ENCODE assay signal across 9 mouse cellular contexts in genomic region chr14:13934052-13934371, GRCm38 (mm10). TPM values are rescaled to one million over a fixed set of nuclear protein-coding genes. Genes with fewer than 3 reads are reported as not detected.
DNase-seq lines count a peak whose midpoint lies in the region; ATAC-seq lines count a peak whose summit lies in the region.
"Had no signal": no experiment of that assay in that cellular context is flagged by ENCODE, and none has a peak within 500 bp of the region (broad histone marks: within the 10 kb centered on the region; RNA-seq: fewer than 3 reads in every experiment).

No protein-coding gene starts in this region.

- WGBS in forebrain, embryonic 16.5 days: 48% methylated on average over 5 of the region's 5 CpGs
- WGBS in limb, embryonic 15.5 days: 39% methylated on average over 5 of the region's 5 CpGs
- WGBS in stomach, embryonic 14.5 days: 34% methylated on average over 5 of the region's 5 CpGs

- H3K4me3 ChIP-seq in megakaryocyte, embryonic 14.5 days (replicated peaks): peak overlapping the region; percentile 38
- no peak overlapping the region for H3K4me3 ChIP-seq in forebrain, embryonic 16.5 days (replicated peaks; ENCODE audit: low read length)
- peak overlapping the region; percentile 37 for H3K4me3 ChIP-seq in limb, embryonic 15.5 days
- H3K4me3 ChIP-seq in stomach, embryonic 14.5 days (ENCODE audit: low read depth, low read length): peak overlapping the region; percentile 21; the same call in 1 of the 2 replicates

- no peaks in the 10 kb centered on the region for H3K4me1 ChIP-seq in megakaryocyte, embryonic 14.5 days
- H3K4me1 ChIP-seq in forebrain, embryonic 16.5 days (replicated peaks; ENCODE audit: control insufficient read depth, insufficient read depth, low read length): peaks cover 7% of the 10 kb centered on the region; the same call in 1 of the 2 replicates
- H3K4me1 ChIP-seq in limb, embryonic 15.5 days: peaks cover 7% of the 10 kb centered on the region; the same call in 1 of the 2 replicates
- no peaks in the 10 kb centered on the region for H3K4me1 ChIP-seq in stomach, embryonic 14.5 days (ENCODE audit: control insufficient read depth, insufficient read depth, low read length)

- no peak overlapping the region for H3K9ac ChIP-seq in forebrain, embryonic 16.5 days (replicated peaks; ENCODE audit: low read depth, low read length)
- H3K9ac ChIP-seq in limb, embryonic 15.5 days: no peak overlapping the region
- H3K9ac ChIP-seq in stomach, embryonic 14.5 days (replicated peaks; ENCODE audit: low read depth, low read length): no peak overlapping the region

- H3K9me3 ChIP-seq in megakaryocyte, embryonic 14.5 days: peaks cover 39% of the 10 kb centered on the region
- H3K9me3 ChIP-seq in forebrain, embryonic 16.5 days (ENCODE audit: control insufficient read depth, low read length): no peaks in the 10 kb centered on the region
- no peaks in the 10 kb centered on the region for H3K9me3 ChIP-seq in limb, embryonic 15.5 days
- H3K9me3 ChIP-seq in stomach, embryonic 14.5 days (ENCODE audit: control insufficient read depth, low read depth, low read length): peaks cover 2% of the 10 kb centered on the region; the same call in 1 of the 2 replicates

- H3K4me2 ChIP-seq in forebrain, embryonic 16.5 days (ENCODE audit: low read length): peak overlapping the region; percentile 55
- H3K4me2 ChIP-seq in limb, embryonic 15.5 days: peak overlapping the region; percentile 72
- H3K4me2 ChIP-seq in stomach, embryonic 14.5 days (replicated peaks; ENCODE audit: low read depth, low read length): peak overlapping the region; percentile 52

- no peaks in the 10 kb centered on the region for H3K27me3 ChIP-seq in megakaryocyte, embryonic 14.5 days (replicated peaks)
- H3K27me3 ChIP-seq in forebrain, embryonic 16.5 days (replicated peaks; ENCODE audit: control insufficient read depth, insufficient read depth, low read length): no peaks in the 10 kb centered on the region
- H3K27me3 ChIP-seq in limb, embryonic 15.5 days: no peaks in the 10 kb centered on the region
- no peaks in the 10 kb centered on the region for H3K27me3 ChIP-seq in stomach, embryonic 14.5 days (ENCODE audit: control insufficient read depth, insufficient read depth, low read length)

- no peak for DNase-seq in thymus, postnatal 0 days (ENCODE audit: low spot score)
- no peak for DNase-seq in urinary bladder, postnatal 10 days (ENCODE audit: low spot score)
- DNase-seq in gastrocnemius, adult 8-10 months (ENCODE audit: low spot score in 2 of 2): no peak
- DNase-seq: lung, adult 2 months had no signal

- H3K27ac ChIP-seq in forebrain, embryonic 16.5 days (ENCODE audit: low read length): no peak overlapping the region
- no peak overlapping the region for H3K27ac ChIP-seq in limb, embryonic 15.5 days
- H3K27ac ChIP-seq in stomach, embryonic 14.5 days (ENCODE audit: low read length): no peak overlapping the region

- ATAC-seq in megakaryocyte, adult 5-6 weeks (ENCODE audit: poor library complexity, severe bottlenecking): no peak
- ATAC-seq in forebrain, embryonic 16.5 days: 0 out of 2 replicates have a peak, but pooled peaks have one; percentile 18
- no peak for ATAC-seq in limb, embryonic 15.5 days (ENCODE audit: insufficient number of reproducible peaks, low FRiP score, low TSS enrichment, low read depth)
- ATAC-seq in stomach, embryonic 14.5 days (ENCODE audit: insufficient number of reproducible peaks, insufficient read depth, low FRiP score, low read depth): no peak

- no peaks in the 10 kb centered on the region for H3K36me3 ChIP-seq in megakaryocyte, embryonic 14.5 days (replicated peaks; ENCODE audit: low read length)
- H3K36me3 ChIP-seq in forebrain, embryonic 16.5 days (ENCODE audit: control insufficient read depth, insufficient read depth): no peaks in the 10 kb centered on the region
- no peaks in the 10 kb centered on the region for H3K36me3 ChIP-seq in limb, embryonic 15.5 days
- H3K36me3 ChIP-seq in stomach, embryonic 14.5 days (ENCODE audit: control insufficient read depth, insufficient read depth, low read length): no peaks in the 10 kb centered on the region

RNA-seq across cellular contexts. Expression of gene Gm281, which starts 19.7 kb away (rescaled TPM):
- not detected in 2 replicates for polyA plus RNA-seq in megakaryocyte, embryonic 14.5 days (2012; ENCODE audit: insufficient read depth, low replicate concordance)
- not detected in 2 replicates for total RNA-seq in megakaryocyte, adult 5-6 weeks (2015)
- total RNA-seq in megakaryocyte, adult 5-6 weeks (2017): not detected in 2 replicates
- 0.14 TPM in 1 of 2 replicates, not detected in the other for polyA plus RNA-seq in forebrain, embryonic 16.5 days (2015; fragmentation: Nextera tagmentation; extraction: Ambion mirVana)
- polyA plus RNA-seq in limb, embryonic 15.5 days (2015; fragmentation: Nextera tagmentation; extraction: Ambion mirVana): not detected in 2 replicates
- polyA plus RNA-seq in stomach, embryonic 14.5 days (2014; fragmentation: Nextera tagmentation; extraction: Ambion mirVana): 0.08 TPM in 1 of 2 replicates, not detected in the other
- polyA plus RNA-seq in thymus, postnatal 0 days (2015; fragmentation: Nextera tagmentation; extraction: Ambion mirVana): 0.05 TPM in 1 of 2 replicates, not detected in the other
- total RNA-seq in gastrocnemius, adult 8-10 months (2022): not detected

RNA-seq across cellular contexts. Expression of gene Atxn7, which starts 27.2 kb away (rescaled TPM):
- polyA plus RNA-seq in megakaryocyte, embryonic 14.5 days (2012; ENCODE audit: insufficient read depth, low replicate concordance): 2.3 TPM in 1 of 2 replicates, not detected in the other
- total RNA-seq in megakaryocyte, adult 5-6 weeks (2015): 20.1 and 23.6 TPM in 2 replicates
- 21.3 and 21.5 TPM in 2 replicates for total RNA-seq in megakaryocyte, adult 5-6 weeks (2017)
- 4.0 and 4.9 TPM in 2 replicates for polyA plus RNA-seq in forebrain, embryonic 16.5 days (2015; fragmentation: Nextera tagmentation; extraction: Ambion mirVana)
- 4.2 and 4.9 TPM in 2 replicates for polyA plus RNA-seq in limb, embryonic 15.5 days (2015; fragmentation: Nextera tagmentation; extraction: Ambion mirVana)
- 7.2 and 8.1 TPM in 2 replicates for polyA plus RNA-seq in stomach, embryonic 14.5 days (2014; fragmentation: Nextera tagmentation; extraction: Ambion mirVana)
- polyA plus RNA-seq in thymus, postnatal 0 days (2015; fragmentation: Nextera tagmentation; extraction: Ambion mirVana): 2.6 and 4.3 TPM in 2 replicates
- 10 to 100 TPM; 19.5 to 24.5 (median 20.8) TPM for total RNA-seq in gastrocnemius, adult 8-10 months (2022)

RNA-seq across cellular contexts. Expression of gene Thoc7, which starts 27.6 kb away (rescaled TPM):
- polyA plus RNA-seq in megakaryocyte, embryonic 14.5 days (2012; ENCODE audit: insufficient read depth, low replicate concordance): 3.6 and 9.6 TPM in 2 replicates
- total RNA-seq in megakaryocyte, adult 5-6 weeks (2015): 200 and 258 TPM in 2 replicates
- 223 and 268 TPM in 2 replicates for total RNA-seq in megakaryocyte, adult 5-6 weeks (2017)
- 150 and 159 TPM in 2 replicates for polyA plus RNA-seq in forebrain, embryonic 16.5 days (2015; fragmentation: Nextera tagmentation; extraction: Ambion mirVana)
- 154 and 160 TPM in 2 replicates for polyA plus RNA-seq in limb, embryonic 15.5 days (2015; fragmentation: Nextera tagmentation; extraction: Ambion mirVana)
- 193 and 195 TPM in 2 replicates for polyA plus RNA-seq in stomach, embryonic 14.5 days (2014; fragmentation: Nextera tagmentation; extraction: Ambion mirVana)
- polyA plus RNA-seq in thymus, postnatal 0 days (2015; fragmentation: Nextera tagmentation; extraction: Ambion mirVana): 235 TPM in 2 replicates
- 100 to 1,000 TPM; 124 to 144 (median 137) TPM for total RNA-seq in gastrocnemius, adult 8-10 months (2022)

Comparison
In these comparisons a context has a peak if more than half of its experiments do, and no peak if none do; other contexts are left out.
1. RNA of gene Thoc7, which starts 27.6 kb away (polyA plus RNA-seq): 235 TPM in thymus, postnatal 0 days, 193 to 195 TPM in stomach, embryonic 14.5 days, 154 to 160 TPM in limb, embryonic 15.5 days and 150 to 159 TPM in forebrain, embryonic 16.5 days; 3.6 to 9.6 TPM in megakaryocyte, embryonic 14.5 days; every median in the first group is over 10 times any median in the second.
2. Peak in every context shown above with its lines, with median percentiles within 50 percentile points of each other: H3K4me2 ChIP-seq.